ENCODE assay signal across 23 mouse cellular contexts in genomic region chr2:91370314-91370713, GRCm38 (mm10).
DNase-seq lines count a peak whose midpoint lies in the region; ATAC-seq lines count a peak whose summit lies in the region.
"Had no signal": no experiment of that assay in that cellular context is flagged by ENCODE, and none has a peak within 500 bp of the region (broad histone marks: within the 10 kb centered on the region; RNA-seq: fewer than 3 reads in every experiment).

No protein-coding gene starts in this region.

- no peaks in the 10 kb centered on the region for H3K4me1 ChIP-seq in intestine, embryonic 16.5 days (ENCODE audit: control insufficient read depth, insufficient read depth, low read length)
- no peaks in the 10 kb centered on the region for H3K4me1 ChIP-seq in intestine, embryonic 15.5 days (replicated peaks)
- H3K4me1 ChIP-seq in midbrain, embryonic 11.5 days (ENCODE audit: control insufficient read depth, insufficient read depth, low read length) = no peaks in the 10 kb centered on the region
- no peaks in the 10 kb centered on the region for H3K4me1 ChIP-seq in midbrain, embryonic 14.5 days (ENCODE audit: control insufficient read depth, insufficient read depth, low read length)
- H3K4me1 ChIP-seq: embryonic facial prominence, embryonic 12.5 days; forebrain, embryonic 13.5 days; forebrain, embryonic 15.5 days had no signal

- no peak overlapping the region for H3K27ac ChIP-seq in intestine, embryonic 16.5 days (ENCODE audit: low read length)
- no peak overlapping the region for H3K27ac ChIP-seq in intestine, embryonic 15.5 days
- H3K27ac ChIP-seq in midbrain, embryonic 11.5 days (ENCODE audit: low read depth, low read length) = no peak overlapping the region
- no peak overlapping the region for H3K27ac ChIP-seq in midbrain, embryonic 14.5 days (replicated peaks; ENCODE audit: low read depth, low read length)
- H3K27ac ChIP-seq: embryonic facial prominence, embryonic 10.5 days; embryonic facial prominence, embryonic 12.5 days; forebrain, embryonic 13.5 days; forebrain, embryonic 15.5 days had no signal

- H3K9ac ChIP-seq in intestine, embryonic 16.5 days (ENCODE audit: low read depth, low read length) = no peak overlapping the region
- H3K9ac ChIP-seq in intestine, embryonic 15.5 days = no peak overlapping the region
- H3K9ac ChIP-seq in midbrain, embryonic 11.5 days (ENCODE audit: low read length) = no peak overlapping the region
- H3K9ac ChIP-seq in midbrain, embryonic 14.5 days (replicated peaks; ENCODE audit: low read length) = no peak overlapping the region
- H3K9ac ChIP-seq: embryonic facial prominence, embryonic 12.5 days; forebrain, embryonic 13.5 days; forebrain, embryonic 15.5 days; forebrain, postnatal 0 days had no signal

- no peaks in the 10 kb centered on the region for H3K9me3 ChIP-seq in intestine, embryonic 16.5 days (ENCODE audit: control insufficient read depth, low read length)
- H3K9me3 ChIP-seq in intestine, embryonic 15.5 days = no peaks in the 10 kb centered on the region
- H3K9me3 ChIP-seq in midbrain, embryonic 11.5 days (ENCODE audit: control insufficient read depth, low read length) = no peaks in the 10 kb centered on the region
- no peaks in the 10 kb centered on the region for H3K9me3 ChIP-seq in midbrain, embryonic 14.5 days (ENCODE audit: control insufficient read depth, low read length)
- H3K9me3 ChIP-seq: forebrain, embryonic 13.5 days; forebrain, embryonic 15.5 days had no signal

- DNase-seq in midbrain, embryonic 11.5 days (ENCODE audit: low spot score, missing footprints) = peak; percentile 17
- DNase-seq in midbrain, embryonic 14.5 days = no peak
- DNase-seq in ZHBTc4 (ENCODE audit: low read depth, low spot score) = peak; percentile 62
- DNase-seq in heart, postnatal 4 days = no peak
- DNase-seq in layer of hippocampus, adult 18-20 months (ENCODE audit: low spot score in 2 of 2) = no peak
- DNase-seq: adrenal gland, adult 2 months; adrenal gland, postnatal 10 days; adrenal gland, postnatal 25 days; B cell, adult 2 months; cerebellum, adult 11 months; cerebellum, adult 2 months; cerebellum, adult 9-10 months; cerebellum, postnatal 10 days; cerebellum, postnatal 25 days; forebrain, postnatal 0 days had no signal

- no peaks in the 10 kb centered on the region for H3K27me3 ChIP-seq in intestine, embryonic 16.5 days (replicated peaks; ENCODE audit: control insufficient read depth, insufficient read depth, low read length)
- no peaks in the 10 kb centered on the region for H3K27me3 ChIP-seq in intestine, embryonic 15.5 days (replicated peaks)
- no peaks in the 10 kb centered on the region for H3K27me3 ChIP-seq in midbrain, embryonic 11.5 days (ENCODE audit: control insufficient read depth, insufficient read depth, low read length)
- no peaks in the 10 kb centered on the region for H3K27me3 ChIP-seq in midbrain, embryonic 14.5 days (ENCODE audit: control insufficient read depth, insufficient read depth, low read length)
- H3K27me3 ChIP-seq: CH12.LX; embryonic facial prominence, embryonic 12.5 days; forebrain, embryonic 13.5 days; forebrain, embryonic 15.5 days had no signal

- 68% methylated on average over 2 of the region's 2 CpGs for WGBS in intestine, embryonic 16.5 days
- 66% methylated on average over 2 of the region's 2 CpGs for WGBS in intestine, embryonic 15.5 days
- 79% methylated on average over 2 of the region's 2 CpGs for WGBS in midbrain, embryonic 11.5 days
- 89% methylated on average over 2 of the region's 2 CpGs for WGBS in midbrain, embryonic 14.5 days

- ATAC-seq in intestine, embryonic 16.5 days = peak; percentile 40; the same call in 1 of the 2 replicates
- no peak for ATAC-seq in intestine, embryonic 15.5 days
- no peak for ATAC-seq in midbrain, embryonic 11.5 days (ENCODE audit: low FRiP score)
- ATAC-seq in midbrain, embryonic 14.5 days (ENCODE audit: low FRiP score, low TSS enrichment) = no peak
- ATAC-seq: CD4-positive, CD25-positive, alpha-beta regulatory T cell, adult 4 months; forebrain, embryonic 13.5 days; forebrain, embryonic 15.5 days; forebrain, postnatal 0 days had no signal

- no peaks in the 10 kb centered on the region for H3K36me3 ChIP-seq in intestine, embryonic 16.5 days (ENCODE audit: control insufficient read depth, insufficient read depth, low read length)
- no peaks in the 10 kb centered on the region for H3K36me3 ChIP-seq in intestine, embryonic 15.5 days
- no peaks in the 10 kb centered on the region for H3K36me3 ChIP-seq in midbrain, embryonic 11.5 days (ENCODE audit: control insufficient read depth, insufficient read depth, low read length)
- 0 out of 2 replicates have a peak, but pooled peaks cover 4% of the 10 kb centered on the region for H3K36me3 ChIP-seq in midbrain, embryonic 14.5 days (ENCODE audit: control insufficient read depth, insufficient read depth, low read length)
- H3K36me3 ChIP-seq: forebrain, embryonic 15.5 days had no signal

- H3K4me2 ChIP-seq in intestine, embryonic 16.5 days (ENCODE audit: low read depth, low read length) = no peak overlapping the region
- no peak overlapping the region for H3K4me2 ChIP-seq in intestine, embryonic 15.5 days (replicated peaks)
- no peak overlapping the region for H3K4me2 ChIP-seq in midbrain, embryonic 11.5 days
- no peak overlapping the region for H3K4me2 ChIP-seq in midbrain, embryonic 14.5 days (ENCODE audit: low read length)
- H3K4me2 ChIP-seq: embryonic facial prominence, embryonic 12.5 days; forebrain, embryonic 13.5 days; forebrain, embryonic 15.5 days had no signal

- no peak overlapping the region for H3K4me3 ChIP-seq in intestine, embryonic 16.5 days (ENCODE audit: low read length)
- H3K4me3 ChIP-seq in intestine, embryonic 15.5 days (replicated peaks) = no peak overlapping the region
- H3K4me3 ChIP-seq in midbrain, embryonic 11.5 days (ENCODE audit: low read depth, low read length) = no peak overlapping the region
- H3K4me3 ChIP-seq in midbrain, embryonic 14.5 days (replicated peaks; ENCODE audit: low read depth, low read length) = no peak overlapping the region
- H3K4me3 ChIP-seq: embryonic facial prominence, embryonic 10.5 days; embryonic facial prominence, embryonic 12.5 days; forebrain, embryonic 13.5 days; forebrain, embryonic 15.5 days had no signal

Comparison
In these comparisons a context has a peak if more than half of its experiments do, and no peak if none do; other contexts are left out.
1. DNase-seq: peak in midbrain, embryonic 11.5 days (single experiment) and ZHBTc4 (single experiment); none in midbrain, embryonic 14.5 days (single experiment), heart, postnatal 4 days (single experiment) and layer of hippocampus, adult 18-20 months (0 of 2).